Mouse (Mus musculus): ENCODE measurements at regions not wholly inside any gene's neighbourhood (a gene's known extent, or its start where the extent isn't known, plus 50 kb on each side); places are given as distances from the start of the nearest gene placed in this dataset.

GRCm38 (mm10) chrX:12219474-12219873 is 59.3 kb upstream of the Bcor start:
- DNase-seq (ENCODE audit: low spot score), result no peak

- no peak for DNase-seq (ENCODE audit: low spot score)
These were observed 64.2 kb upstream of the Bcor start for GRCm38 (mm10) chrX:12224314-12224713.

- no peak for DNase-seq (ENCODE audit: low spot score)
These were observed 65.1 kb upstream of the Bcor start for GRCm38 (mm10) chrX:12225116-12225891.

GRCm38 (mm10) chrX:12225892-12226206 is 65.7 kb upstream of the Bcor start:
- no peak for DNase-seq (ENCODE audit: low spot score)

- peak; percentile 40 for DNase-seq (ENCODE audit: low spot score)
These were observed 80.4 kb upstream of the Bcor start for GRCm38 (mm10) chrX:12240505-12241011.

GRCm38 (mm10) chrX:12241751-12242150 is 81.6 kb upstream of the Bcor start:
- no peak for DNase-seq (ENCODE audit: low spot score)

- no peak for DNase-seq (ENCODE audit: low spot score)
These were observed 88.9 kb upstream of the Bcor start for GRCm38 (mm10) chrX:12249071-12249470.

- no peak for DNase-seq (ENCODE audit: low spot score)
These were observed 89.8 kb upstream of the Bcor start for GRCm38 (mm10) chrX:12249911-12250310.

GRCm38 (mm10) chrX:12251853-12252679 is 91.9 kb upstream of the Bcor start:
- peak; percentile 64 for DNase-seq (ENCODE audit: low spot score)

GRCm38 (mm10) chrX:12252680-12253021 is 92.5 kb upstream of the Bcor start:
- no peak for DNase-seq (ENCODE audit: low spot score)

GRCm38 (mm10) chrX:12256758-12257157 is 96.6 kb upstream of the Bcor start:
- DNase-seq (ENCODE audit: low spot score), result no peak

- no peak for DNase-seq (ENCODE audit: low spot score)
These were observed 103.7 kb upstream of the Bcor start for GRCm38 (mm10) chrX:12263834-12264233.

- DNase-seq (ENCODE audit: low spot score), result no peak
These were observed 124.6 kb upstream of the Bcor start for GRCm38 (mm10) chrX:12284741-12285140.

GRCm38 (mm10) chrX:12285141-12285540 is 125.0 kb upstream of the Bcor start:
- no peak for DNase-seq (ENCODE audit: low spot score)

GRCm38 (mm10) chrX:12285976-12286909 is 126.1 kb upstream of the Bcor start:
- DNase-seq (ENCODE audit: low spot score), result no peak

- no peak for DNase-seq (ENCODE audit: low spot score)
These were observed 126.9 kb upstream of the Bcor start for GRCm38 (mm10) chrX:12286910-12287522.

GRCm38 (mm10) chrX:12287656-12288561 is 127.8 kb upstream of the Bcor start:
- DNase-seq (ENCODE audit: low spot score), result peak; percentile 42

GRCm38 (mm10) chrX:12288562-12289117 is 128.5 kb upstream of the Bcor start:
- no peak for DNase-seq (ENCODE audit: low spot score)

GRCm38 (mm10) chrX:12293146-12293545 is 133.0 kb upstream of the Bcor start:
- no peak for DNase-seq (ENCODE audit: low spot score)

GRCm38 (mm10) chrX:12294452-12294851 is 134.3 kb upstream of the Bcor start:
- DNase-seq (ENCODE audit: low spot score), result no peak
